Mouse (Mus musculus): ENCODE data around the gene Cdh13. TPM values are rescaled to one million over a fixed set of nuclear protein-coding genes. Genes with fewer than 3 reads are reported as not detected.
A peak's percentile ranks its signal among the peaks of the same experiment; 100 is the strongest.

Gene Cdh13
- polyA plus RNA-seq, 1 experiment from 2014 or later: 18.2 TPM

GRCm38 (mm10) chr8:118288259-118288952 is 4.9 kb downstream of the Cdh13 start:
- 67% methylated on average over 8 of the region's 8 CpGs for WGBS
- ATAC-seq (replicated peaks; ENCODE audit: low FRiP score, low TSS enrichment, low read depth) (no peak), DNase-seq (ENCODE audit: low spot score) (no peak)
- Histone ChIP-seq H3K27me3 (replicated peaks; ENCODE audit: control insufficient read depth, insufficient read depth, low read length) (peaks cover 14% of the 10 kb centered on the region), H3K4me1 (replicated peaks; ENCODE audit: control insufficient read depth, insufficient read depth, low read length) (0 out of 2 replicates have a peak, but pooled peaks cover 4% of the 10 kb centered on the region), H3K27ac (ENCODE audit: low read depth) (no peak overlapping the region), H3K36me3 (ENCODE audit: control insufficient read depth, insufficient read depth, low read length) (no peaks in the 10 kb centered on the region), H3K4me3 (ENCODE audit: low read depth, low read length) (no peak overlapping the region), H3K9me3 (ENCODE audit: control insufficient read depth, low read length) (no peaks in the 10 kb centered on the region), H3K4me2 (ENCODE audit: low read length) (no peak overlapping the region), H3K9ac (ENCODE audit: low read length) (no peak overlapping the region)

- H3K9ac ChIP-seq (ENCODE audit: low read length): no peak overlapping the region
- no peaks in the 10 kb centered on the region for H3K9me3 ChIP-seq (ENCODE audit: control insufficient read depth, low read length)
- H3K4me2 ChIP-seq (ENCODE audit: low read length): no peak overlapping the region
- H3K27me3 ChIP-seq (replicated peaks; ENCODE audit: control insufficient read depth, insufficient read depth, low read length): peaks cover 14% of the 10 kb centered on the region
- WGBS: 92% methylated on average over 4 of the region's 4 CpGs
- no peak for ATAC-seq (replicated peaks; ENCODE audit: low FRiP score, low TSS enrichment, low read depth)
- 0 out of 2 replicates have a peak, but pooled peaks cover 4% of the 10 kb centered on the region for H3K4me1 ChIP-seq (replicated peaks; ENCODE audit: control insufficient read depth, insufficient read depth, low read length)
- H3K27ac ChIP-seq (ENCODE audit: low read depth): no peak overlapping the region
- H3K36me3 ChIP-seq (ENCODE audit: control insufficient read depth, insufficient read depth, low read length): no peaks in the 10 kb centered on the region
- no peak overlapping the region for H3K4me3 ChIP-seq (ENCODE audit: low read depth, low read length)
- DNase-seq (ENCODE audit: low spot score): no peak
Observed at GRCm38 (mm10) chr8:118289091-118289490, 5.6 kb downstream of the Cdh13 start.

- Histone ChIP-seq H3K4me2 (ENCODE audit: low read length) (no peak overlapping the region), H3K27me3 (replicated peaks; ENCODE audit: control insufficient read depth, insufficient read depth, low read length) (peaks cover 14% of the 10 kb centered on the region), H3K9ac (ENCODE audit: low read length) (no peak overlapping the region), H3K27ac (ENCODE audit: low read depth) (no peak overlapping the region), H3K4me3 (ENCODE audit: low read depth, low read length) (no peak overlapping the region), H3K9me3 (ENCODE audit: control insufficient read depth, low read length) (no peaks in the 10 kb centered on the region), H3K36me3 (ENCODE audit: control insufficient read depth, insufficient read depth, low read length) (no peaks in the 10 kb centered on the region), H3K4me1 (replicated peaks; ENCODE audit: control insufficient read depth, insufficient read depth, low read length) (0 out of 2 replicates have a peak, but pooled peaks cover 4% of the 10 kb centered on the region)
- no peak for DNase-seq (ENCODE audit: low spot score)
- ATAC-seq (replicated peaks; ENCODE audit: low FRiP score, low TSS enrichment, low read depth): no peak
- WGBS: 83% methylated on average over 7 of the region's 7 CpGs
Observed at GRCm38 (mm10) chr8:118289525-118289924, 6.0 kb downstream of the Cdh13 start.

GRCm38 (mm10) chr8:118290266-118290665 is 6.7 kb downstream of the Cdh13 start:
- 68% methylated on average over 6 of the region's 6 CpGs for WGBS
- Histone ChIP-seq H3K27me3 (replicated peaks; ENCODE audit: control insufficient read depth, insufficient read depth, low read length) (peaks cover 12% of the 10 kb centered on the region), H3K4me1 (replicated peaks; ENCODE audit: control insufficient read depth, insufficient read depth, low read length) (0 out of 2 replicates have a peak, but pooled peaks cover 4% of the 10 kb centered on the region), H3K36me3 (ENCODE audit: control insufficient read depth, insufficient read depth, low read length) (no peaks in the 10 kb centered on the region), H3K9me3 (ENCODE audit: control insufficient read depth, low read length) (no peaks in the 10 kb centered on the region), H3K27ac (ENCODE audit: low read depth) (no peak overlapping the region), H3K4me2 (ENCODE audit: low read length) (no peak overlapping the region), H3K4me3 (ENCODE audit: low read depth, low read length) (no peak overlapping the region), H3K9ac (ENCODE audit: low read length) (no peak overlapping the region)
- DNase-seq (ENCODE audit: low spot score) (no peak), ATAC-seq (replicated peaks; ENCODE audit: low FRiP score, low TSS enrichment, low read depth) (no peak)

DNA sequence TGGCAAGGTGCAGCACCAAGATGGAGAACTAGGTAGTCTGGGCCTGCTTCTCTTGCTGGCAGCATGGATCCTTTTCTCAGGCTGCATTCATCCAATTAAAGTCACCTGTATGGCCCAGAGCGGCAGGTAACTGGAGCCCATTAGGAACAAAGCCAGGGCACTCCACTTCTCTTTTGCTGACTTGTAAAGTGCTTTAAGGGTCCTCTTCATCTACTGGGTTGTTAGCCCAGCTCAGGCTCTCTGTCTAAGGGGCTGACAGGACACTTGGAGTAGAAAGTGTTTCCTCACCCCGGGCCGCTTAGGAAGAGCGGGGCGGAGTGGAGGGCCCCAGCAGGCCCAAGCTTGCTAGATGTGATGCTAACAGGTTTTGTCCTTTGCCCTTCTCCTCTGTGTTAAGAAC is 12.9 kb downstream of the Cdh13 start:
- DNase-seq (ENCODE audit: low spot score): no peak
- Histone ChIP-seq H3K4me1 (replicated peaks; ENCODE audit: control insufficient read depth, insufficient read depth, low read length) (no peaks in the 10 kb centered on the region), H3K4me3 (ENCODE audit: low read depth, low read length) (no peak overlapping the region), H3K36me3 (ENCODE audit: control insufficient read depth, insufficient read depth, low read length) (no peaks in the 10 kb centered on the region), H3K4me2 (ENCODE audit: low read length) (no peak overlapping the region), H3K27me3 (replicated peaks; ENCODE audit: control insufficient read depth, insufficient read depth, low read length) (no peaks in the 10 kb centered on the region), H3K9me3 (ENCODE audit: control insufficient read depth, low read length) (no peaks in the 10 kb centered on the region), H3K9ac (ENCODE audit: low read length) (no peak overlapping the region), H3K27ac (ENCODE audit: low read depth) (no peak overlapping the region)
- ATAC-seq (replicated peaks; ENCODE audit: low FRiP score, low TSS enrichment, low read depth): no peak
- WGBS: 97% methylated on average over 5 of the region's 5 CpGs

- Histone ChIP-seq H3K27me3 (replicated peaks; ENCODE audit: control insufficient read depth, insufficient read depth, low read length) (no peaks in the 10 kb centered on the region), H3K9me3 (ENCODE audit: control insufficient read depth, low read length) (no peaks in the 10 kb centered on the region), H3K9ac (ENCODE audit: low read length) (no peak overlapping the region), H3K36me3 (ENCODE audit: control insufficient read depth, insufficient read depth, low read length) (no peaks in the 10 kb centered on the region), H3K27ac (ENCODE audit: low read depth) (no peak overlapping the region), H3K4me2 (ENCODE audit: low read length) (no peak overlapping the region), H3K4me3 (ENCODE audit: low read depth, low read length) (no peak overlapping the region), H3K4me1 (replicated peaks; ENCODE audit: control insufficient read depth, insufficient read depth, low read length) (no peaks in the 10 kb centered on the region)
- no peak for DNase-seq (ENCODE audit: low spot score)
- ATAC-seq (replicated peaks; ENCODE audit: low FRiP score, low TSS enrichment, low read depth): no peak
- WGBS: 75% methylated on average over 10 of the region's 10 CpGs
Observed at GRCm38 (mm10) chr8:118306957-118307356, 23.4 kb downstream of the Cdh13 start.

DNA sequence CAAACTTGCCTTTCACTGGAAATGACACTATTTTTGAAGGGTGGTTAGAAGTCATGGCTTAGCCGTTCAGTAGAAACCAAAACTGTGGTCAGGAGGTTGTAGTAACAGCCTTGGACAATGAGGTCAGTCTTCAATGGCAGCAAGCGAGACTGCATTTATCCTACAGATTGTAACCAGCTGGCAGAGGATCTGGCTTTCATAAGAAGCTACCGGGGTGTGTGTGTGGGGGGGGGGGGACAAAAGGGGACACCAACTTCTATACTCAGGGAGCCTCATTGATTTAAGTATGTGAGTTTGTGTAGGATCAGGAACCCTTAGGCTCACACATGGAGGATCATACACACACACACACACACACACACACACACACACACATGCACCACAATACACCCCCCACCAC is 25.6 kb downstream of the Cdh13 start:
- Histone ChIP-seq H3K4me1 (replicated peaks; ENCODE audit: control insufficient read depth, insufficient read depth, low read length) (0 out of 2 replicates have a peak, but pooled peaks cover 6% of the 10 kb centered on the region), H3K36me3 (ENCODE audit: control insufficient read depth, insufficient read depth, low read length) (no peaks in the 10 kb centered on the region), H3K4me3 (ENCODE audit: low read depth, low read length) (no peak overlapping the region), H3K27me3 (replicated peaks; ENCODE audit: control insufficient read depth, insufficient read depth, low read length) (no peaks in the 10 kb centered on the region), H3K27ac (ENCODE audit: low read depth) (no peak overlapping the region), H3K9ac (ENCODE audit: low read length) (no peak overlapping the region), H3K4me2 (ENCODE audit: low read length) (no peak overlapping the region), H3K9me3 (ENCODE audit: control insufficient read depth, low read length) (no peaks in the 10 kb centered on the region)
- DNase-seq (ENCODE audit: low spot score) (no peak), ATAC-seq (replicated peaks; ENCODE audit: low FRiP score, low TSS enrichment, low read depth) (no peak)
- WGBS: 57% methylated on average over 3 of the region's 3 CpGs

- DNase-seq (ENCODE audit: low spot score) (peak; percentile 55), ATAC-seq (replicated peaks; ENCODE audit: low FRiP score, low TSS enrichment, low read depth) (0 out of 2 replicates have a peak, but pooled peaks have one; percentile 55)
Observed at GRCm38 (mm10) chr8:118313426-118314187, 30.1 kb downstream of the Cdh13 start.

More at GRCm38 (mm10) chr8:118313426-118314187, 30.1 kb downstream of the Cdh13 start:
- Histone ChIP-seq H3K9me3 (ENCODE audit: control insufficient read depth, low read length) (no peaks in the 10 kb centered on the region), H3K27ac (ENCODE audit: low read depth) (no peak overlapping the region), H3K36me3 (ENCODE audit: control insufficient read depth, insufficient read depth, low read length) (no peaks in the 10 kb centered on the region), H3K9ac (ENCODE audit: low read length) (no peak overlapping the region), H3K27me3 (replicated peaks; ENCODE audit: control insufficient read depth, insufficient read depth, low read length) (no peaks in the 10 kb centered on the region), H3K4me2 (ENCODE audit: low read length) (no peak overlapping the region), H3K4me1 (replicated peaks; ENCODE audit: control insufficient read depth, insufficient read depth, low read length) (0 out of 2 replicates have a peak, but pooled peaks cover 6% of the 10 kb centered on the region), H3K4me3 (ENCODE audit: low read depth, low read length) (no peak overlapping the region)
- 61% methylated on average over 17 of the region's 17 CpGs for WGBS

All from intestine, embryonic 14.5 days (tissue).